Mouse (Mus musculus): ENCODE data around the gene Thpo. TPM values are rescaled to one million over a fixed set of nuclear protein-coding genes. Genes with fewer than 3 reads are reported as not detected.

Gene Thpo
- polyA plus RNA-seq, 1 experiment: not detected

GRCm38 (mm10) chr16:20701316-20701715 lies 33.0 kb downstream of the Thpo start:
- TF ChIP-seq GATA1 (IDR thresholded peaks at IDR 0.05; ENCODE audit: low read length): no peak

- TF ChIP-seq GATA1 (IDR thresholded peaks at IDR 0.05; ENCODE audit: low read length): no peak
Observed at GRCm38 (mm10) chr16:20700036-20700435, 34.3 kb downstream of the Thpo start.

GRCm38 (mm10) chr16:20699266-20699665 lies 35.0 kb downstream of the Thpo start:
- TF ChIP-seq GATA1 (IDR thresholded peaks at IDR 0.05; ENCODE audit: low read length): no peak

- TF ChIP-seq GATA1 (IDR thresholded peaks at IDR 0.05; ENCODE audit: low read length): no peak
Observed at GRCm38 (mm10) chr16:20695622-20696323, 38.5 kb downstream of the Thpo start.

- no peak for TF ChIP-seq GATA1 (IDR thresholded peaks at IDR 0.05; ENCODE audit: low read length)
Observed at GRCm38 (mm10) chr16:20694781-20695180, 39.5 kb downstream of the Thpo start.

GRCm38 (mm10) chr16:20693111-20693701 lies 41.1 kb downstream of the Thpo start, which contains the start of gene Fam131a:
TSS of gene Fam131a (plus strand) at chr16:20693241.
- TF ChIP-seq GATA1 (IDR thresholded peaks at IDR 0.05; ENCODE audit: low read length): no peak

- TF ChIP-seq GATA1 (IDR thresholded peaks at IDR 0.05; ENCODE audit: low read length): no peak
Observed at GRCm38 (mm10) chr16:20692241-20692965, 41.9 kb downstream of the Thpo start.

- no peak for TF ChIP-seq GATA1 (IDR thresholded peaks at IDR 0.05; ENCODE audit: low read length)
Observed at GRCm38 (mm10) chr16:20691617-20692016, 42.7 kb downstream of the Thpo start.

- peak; percentile 92 for TF ChIP-seq GATA1 (IDR thresholded peaks at IDR 0.05; ENCODE audit: low read length)
Observed at GRCm38 (mm10) chr16:20690774-20691173, 43.5 kb downstream of the Thpo start.

- TF ChIP-seq GATA1 (IDR thresholded peaks at IDR 0.05; ENCODE audit: low read length): no peak
Observed at GRCm38 (mm10) chr16:20677974-20678675, 56.2 kb downstream of the Thpo start.

GRCm38 (mm10) chr16:20677380-20677779 lies 56.9 kb downstream of the Thpo start:
- TF ChIP-seq GATA1 (IDR thresholded peaks at IDR 0.05; ENCODE audit: low read length): no peak

GRCm38 (mm10) chr16:20676702-20677101 lies 57.6 kb downstream of the Thpo start:
- TF ChIP-seq GATA1 (IDR thresholded peaks at IDR 0.05; ENCODE audit: low read length): no peak

- TF ChIP-seq GATA1 (IDR thresholded peaks at IDR 0.05; ENCODE audit: low read length): no peak
Observed at GRCm38 (mm10) chr16:20675213-20675612, 59.1 kb downstream of the Thpo start.

Other genes starting within 250 kb of the Thpo start
- gene Eif2b5, start 235.7 kb downstream of the Thpo start, polyA plus RNA-seq (2012): 37.0 and 41.0 TPM in 2 replicates
- 27.3 and 29.1 TPM in 2 replicates for gene Dvl3, start 217.5 kb downstream of the Thpo start, polyA plus RNA-seq (2012)
- 66.4 and 77.9 TPM in 2 replicates for gene Ap2m1, start 199.0 kb downstream of the Thpo start, polyA plus RNA-seq (2012)
- 31.7 and 40.6 TPM in 2 replicates for gene Abcf3, start 185.9 kb downstream of the Thpo start, polyA plus RNA-seq (2012)
- 0.06 and 0.13 TPM in 2 replicates for gene Vwa5b2, start 145.0 kb downstream of the Thpo start, polyA plus RNA-seq (2012)
- 4.2 and 14.3 TPM in 2 replicates for gene Eef1akmt4, start 122.9 kb downstream of the Thpo start, polyA plus RNA-seq (2012)
- gene Gm49333, start 122.9 kb downstream of the Thpo start, polyA plus RNA-seq (2012): not detected in 2 replicates
- 11.5 and 15.2 TPM in 2 replicates for gene Alg3, start 122.8 kb downstream of the Thpo start, polyA plus RNA-seq (2012)
- gene Camk2n2, start 113.2 kb downstream of the Thpo start, polyA plus RNA-seq (2012): 0.71 and 0.84 TPM in 2 replicates
- not detected in 2 replicates for gene Ece2, start 104.7 kb downstream of the Thpo start, polyA plus RNA-seq (2012)
- 341 and 527 TPM in 2 replicates for gene Psmd2, start 82.9 kb downstream of the Thpo start, polyA plus RNA-seq (2012)
- gene Eif4g1, start 66.2 kb downstream of the Thpo start, polyA plus RNA-seq (2012): 1,202 and 1,405 TPM in 2 replicates
- 8.3 and 10.6 TPM in 2 replicates for gene Fam131a, start 41.3 kb downstream of the Thpo start, polyA plus RNA-seq (2012)
- 3.3 and 6.9 TPM in 2 replicates for gene Polr2h, start 16.8 kb downstream of the Thpo start, polyA plus RNA-seq (2012)
- gene Clcn2, start 16.8 kb downstream of the Thpo start, polyA plus RNA-seq (2012): 20.2 and 45.4 TPM in 2 replicates
- not detected in 2 replicates for gene Chrd, start 1.4 kb downstream of the Thpo start, polyA plus RNA-seq (2012)

All from G1E-ER4 (cell line).